Mouse (Mus musculus): ENCODE measurements around the gene Prkci. TPM values are rescaled to one million over a fixed set of nuclear protein-coding genes. Genes with fewer than 3 reads are reported as not detected.

The Prkci gene
- total RNA-seq, 2 experiments from 2014 or later: 64.8 to 66.3 TPM

Small RNA genes within 50 kb of the gene (microRNA-seq; reads per million reads assigned to microRNA genes)
- 1.3 to 2.0 reads per million in 2 experiments for gene Mir7008

Other genes starting within 250 kb of the Prkci start
- not detected for gene Samd7, start 249.5 kb upstream of the Prkci start, total RNA-seq (2021)
- 100 to 1,000 TPM; 106 to 110 TPM for gene Sec62, start 202.9 kb upstream of the Prkci start, total RNA-seq (2021)
- gene Gpr160, start 139.8 kb upstream of the Prkci start, total RNA-seq (2021): under 1 TPM; 0.75 to 0.88 TPM
- gene Phc3, start 26.3 kb upstream of the Prkci start, total RNA-seq (2021): 10 to 100 TPM; 36.5 to 37.4 TPM
- 10 to 100 TPM; 61.8 to 64.3 TPM for gene Skil, start 99.3 kb downstream of the Prkci start, total RNA-seq (2021)
- gene Cldn11, start 154.2 kb downstream of the Prkci start, total RNA-seq (2021): 10 to 100 TPM; 49.0 to 68.5 TPM

All from left cerebral cortex, adult 18-20 months (tissue).